Mouse (Mus musculus) cerebellum, adult 2 months (tissue): Measurements from ENCODE around the gene Yjefn3.

Experiments used
- CTCF ChIP-seq: fragments of 200-500 bp; IDR thresholded peaks from 2 replicates; pipeline ENCODE4 v1.5.1; 2011; ENCODE audit warnings: low read depth, mild to moderate bottlenecking, control low read depth, low read length, moderate library complexity, borderline replicate concordance; ENCODE audit not compliant: insufficient read depth
- POLR2A ChIP-seq: fragments of 200-500 bp; IDR thresholded peaks from 2 replicates; pipeline ENCODE4 v1.6.1; 2011; ENCODE audit warnings: low read length, control low read depth, borderline replicate concordance; ENCODE audit not compliant: insufficient read depth

- TF ChIP-seq POLR2A (no peak), CTCF (no peak)
These were observed 13.6 kb downstream of the Yjefn3 start for GRCm38 (mm10) chr8:69888902-69889301.
